Mouse (Mus musculus) adrenal gland, postnatal 0 days (tissue): ENCODE results near the gene Palm. TPM values are rescaled to one million over a fixed set of nuclear protein-coding genes. Genes with fewer than 3 reads are reported as not detected.

Experiments used
- microRNA-seq: library from miRNA; unstranded; fragments of <30 nt; microRNA quantifications from one replicate; pipeline ENCODE4, GENCODE M21; 2016; ENCODE audit warnings: borderline replicate concordance; ENCODE audit not compliant: insufficient number of aligned reads
- polyA plus RNA-seq: library from polyadenylated mRNA; unstranded; fragments of >200 nt; fragmentation: Nextera tagmentation; extraction: Ambion mirVana; gene quantifications from 2 replicates; pipeline ENCODE4 v1.2.1, GENCODE M21; 2015

The Palm gene
- 72.1 and 96.9 TPM in 2 replicates for polyA plus RNA-seq

GRCm38 (mm10) chr10:79793051-79793737 is at the start of gene Palm:
Gene Palm (plus strand): TSS chr10:79793572.

GRCm38 (mm10) chr10:79745898-79746773 is 47.2 kb upstream of the Palm start, which contains the start of gene Polrmt:
Gene Polrmt (minus strand): TSS chr10:79746581.

GRCm38 (mm10) chr10:79754856-79755516 is 38.4 kb upstream of the Palm start, which contains the start of gene Fgf22:
Gene Fgf22 (plus strand): TSS chr10:79755076.

GRCm38 (mm10) chr10:79766508-79767325 is 26.7 kb upstream of the Palm start, which contains the start of gene Rnf126:
Gene Rnf126 (minus strand): TSS chr10:79766952.

GRCm38 (mm10) chr10:79777103-79777531 is 16.3 kb upstream of the Palm start, which contains the start of gene Fstl3:
Gene Fstl3 (plus strand): TSS chr10:79777272.

GRCm38 (mm10) chr10:79790861-79791260 is 2.5 kb upstream of the Palm start, which contains the start of gene Prss57:
Gene Prss57 (minus strand): TSS chr10:79790961.

GRCm38 (mm10) chr10:79820782-79821181 is 27.4 kb downstream of the Palm start, which contains the start of gene Misp:
Gene Misp (plus strand): TSS chr10:79820989.

GRCm38 (mm10) chr10:79853860-79854795 is 60.8 kb downstream of the Palm start, which contains the start of gene Ptbp1:
Gene Ptbp1 (plus strand): TSS chr10:79854427.

Small RNAs within 50 kb of the gene (microRNA-seq; reads per million reads assigned to microRNA genes)
- gene Mir6910: not detected

Other genes with a start within 250 kb of the Palm start
- gene Mier2, start 238.4 kb upstream of the Palm start, polyA plus RNA-seq: 19.1 and 25.1 TPM in 2 replicates
- gene Theg, start 206.2 kb upstream of the Palm start, polyA plus RNA-seq: not detected in 2 replicates
- not detected in 2 replicates for gene C2cd4c, start 179.5 kb upstream of the Palm start, polyA plus RNA-seq
- 8.9 and 20.6 TPM in 2 replicates for gene Shc2, start 155.7 kb upstream of the Palm start, polyA plus RNA-seq
- gene Odf3l2, start 147.8 kb upstream of the Palm start, polyA plus RNA-seq: 0.11 and 0.88 TPM in 2 replicates
- 0.43 and 0.80 TPM in 2 replicates for gene Madcam1, start 129.0 kb upstream of the Palm start, polyA plus RNA-seq
- gene Tpgs1, start 124.2 kb upstream of the Palm start, polyA plus RNA-seq: 81.4 and 84.4 TPM in 2 replicates
- gene Cdc34, start 111.4 kb upstream of the Palm start, polyA plus RNA-seq: 66.5 and 73.9 TPM in 2 replicates
- gene Gzmm, start 104.6 kb upstream of the Palm start, polyA plus RNA-seq: 0.61 and 0.69 TPM in 2 replicates
- gene Bsg, start 89.1 kb upstream of the Palm start, polyA plus RNA-seq: 813 and 928 TPM in 2 replicates
- 1.6 TPM in 2 replicates for gene Hcn2, start 76.9 kb upstream of the Palm start, polyA plus RNA-seq
- 16.6 and 29.3 TPM in 2 replicates for gene Polrmt, start 47.0 kb upstream of the Palm start, polyA plus RNA-seq
- gene Fgf22, start 38.5 kb upstream of the Palm start, polyA plus RNA-seq: 0.15 TPM in 1 of 2 replicates, not detected in the other
- gene Rnf126, start 26.6 kb upstream of the Palm start, polyA plus RNA-seq: 50.8 and 66.1 TPM in 2 replicates
- gene Fstl3, start 16.3 kb upstream of the Palm start, polyA plus RNA-seq: 10.9 and 12.6 TPM in 2 replicates
- 0.13 and 0.46 TPM in 2 replicates for gene Prss57, start 2.6 kb upstream of the Palm start, polyA plus RNA-seq
- gene Misp, start 27.4 kb downstream of the Palm start, polyA plus RNA-seq: 1.1 TPM in 2 replicates
- 85.9 and 118 TPM in 2 replicates for gene Ptbp1, start 60.9 kb downstream of the Palm start, polyA plus RNA-seq
- 8.3 and 10.4 TPM in 2 replicates for gene Prtn3, start 80.9 kb downstream of the Palm start, polyA plus RNA-seq
- 21.3 and 54.6 TPM in 2 replicates for gene Plppr3, start 81.1 kb downstream of the Palm start, polyA plus RNA-seq
- 8.1 and 10.4 TPM in 2 replicates for gene Elane, start 92.7 kb downstream of the Palm start, polyA plus RNA-seq
- gene Cfd, start 97.3 kb downstream of the Palm start, polyA plus RNA-seq: 0.96 and 5.3 TPM in 2 replicates
- 28.5 and 37.7 TPM in 2 replicates for gene Med16, start 115.4 kb downstream of the Palm start, polyA plus RNA-seq
- gene Gm26602, start 117.3 kb downstream of the Palm start, polyA plus RNA-seq: 8.4 and 15.7 TPM in 2 replicates
- gene Kiss1r, start 123.4 kb downstream of the Palm start, polyA plus RNA-seq: 0.77 and 1.0 TPM in 2 replicates
- gene R3hdm4, start 127.6 kb downstream of the Palm start, polyA plus RNA-seq: 81.3 and 98.1 TPM in 2 replicates
- 1.7 and 2.8 TPM in 2 replicates for gene Arid3a, start 133.5 kb downstream of the Palm start, polyA plus RNA-seq
- 53.4 and 76.1 TPM in 2 replicates for gene Wdr18, start 166.6 kb downstream of the Palm start, polyA plus RNA-seq
- 0.11 and 0.16 TPM in 2 replicates for gene Grin3b, start 177.1 kb downstream of the Palm start, polyA plus RNA-seq
- gene Tmem259, start 190.8 kb downstream of the Palm start, polyA plus RNA-seq: 19.3 and 25.0 TPM in 2 replicates
- 57.9 and 65.3 TPM in 2 replicates for gene Cnn2, start 195.0 kb downstream of the Palm start, polyA plus RNA-seq
- gene Abca7, start 202.9 kb downstream of the Palm start, polyA plus RNA-seq: 5.5 and 5.7 TPM in 2 replicates
- 4.9 and 6.0 TPM in 2 replicates for gene Arhgap45, start 223.1 kb downstream of the Palm start, polyA plus RNA-seq
- 156 and 175 TPM in 2 replicates for gene Polr2e, start 246.2 kb downstream of the Palm start, polyA plus RNA-seq